Mouse (Mus musculus) olfactory bulb, adult 2 months (tissue): Measurements from ENCODE around the gene Abat.

Source experiments
- CTCF ChIP-seq: fragments of 200-500 bp; IDR thresholded peaks from 2 replicates; pipeline ENCODE4 v1.5.1; 2012; ENCODE audit warnings: low read depth, mild to moderate bottlenecking, low read length, moderate library complexity; ENCODE audit not compliant: insufficient read depth
- POLR2A ChIP-seq: fragments of 200-500 bp; IDR thresholded peaks from 2 replicates; pipeline ENCODE4 v1.6.1; 2012; ENCODE audit warnings: mild to moderate bottlenecking, low read depth, low read length, moderate library complexity; ENCODE audit not compliant: insufficient read depth

GRCm38 (mm10) chr16:8665367-8665766 is 152.1 kb downstream of the Abat start:
- no peak for TF ChIP-seq CTCF
- TF ChIP-seq POLR2A, result no peak
